Mouse (Mus musculus) ES-E14 (cell line): ENCODE results near the gene Gprc5c.

Experiments used
- CHD2 ChIP-seq: IDR thresholded peaks from 2 replicates; pipeline ENCODE4 v1.6.1; 2014; ENCODE audit warnings: mild to moderate bottlenecking, low read depth, low read length, inconsistent platforms
- HCFC1 ChIP-seq: IDR thresholded peaks from 2 replicates; pipeline ENCODE4 v1.6.1; 2012; ENCODE audit warnings: low read length, inconsistent platforms, borderline replicate concordance; ENCODE audit not compliant: insufficient read depth
- MAFK ChIP-seq: IDR thresholded peaks from 2 replicates; pipeline ENCODE4 v1.6.1; 2014; ENCODE audit warnings: mild to moderate bottlenecking, low read depth, low read length, inconsistent platforms; ENCODE audit not compliant: insufficient read depth
- ZC3H11A ChIP-seq: IDR thresholded peaks from 2 replicates; pipeline ENCODE4 v1.6.1; 2012; ENCODE audit warnings: low read depth, mild to moderate bottlenecking, inconsistent platforms, low read length, borderline replicate concordance

DNA sequence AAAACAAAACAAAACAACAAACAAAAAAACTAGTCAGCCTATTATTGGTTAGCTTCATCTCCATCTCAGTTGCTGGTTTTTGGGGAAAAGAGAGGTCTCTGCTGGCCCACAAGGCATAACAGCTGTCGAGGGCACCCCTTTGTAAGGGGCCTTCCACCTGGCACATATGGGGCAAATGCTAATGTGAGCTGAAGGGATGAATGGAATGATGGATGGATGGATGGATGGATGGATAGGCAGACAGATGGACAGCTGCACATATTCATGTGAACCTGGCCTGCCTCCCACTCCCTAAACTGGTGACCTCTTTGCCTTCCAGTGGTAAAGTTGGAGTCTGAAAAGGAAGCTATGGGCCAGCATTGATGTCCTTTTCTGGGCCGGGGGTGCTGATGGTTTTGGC lies 43.9 kb upstream of the Gprc5c start:
- no peak for TF ChIP-seq MAFK
- no peak for TF ChIP-seq CHD2
- no peak for TF ChIP-seq HCFC1
- no peak for TF ChIP-seq ZC3H11A
